Mouse (Mus musculus): Measurements from ENCODE around the gene Tex45. TPM values are rescaled to one million over a fixed set of nuclear protein-coding genes. Genes with fewer than 3 reads are reported as not detected.

Tex45 gene
- polyA plus RNA-seq, 1 experiment from 2014 or later: 0.14 TPM

- DNase-seq (ENCODE audit: low spot score) (no peak), ATAC-seq (replicated peaks; ENCODE audit: insufficient number of reproducible peaks, low FRiP score, low TSS enrichment, low read depth) (no peak)
- H3K4me1 ChIP-seq (ENCODE audit: control insufficient read depth, insufficient read depth, low read length): no peaks in the 10 kb centered on the region
- no peak overlapping the region for H3K27ac ChIP-seq (replicated peaks; ENCODE audit: low read depth, low read length)
- no peaks in the 10 kb centered on the region for H3K27me3 ChIP-seq (ENCODE audit: control insufficient read depth, insufficient read depth, low read length)
- 69% methylated on average over 4 of the region's 4 CpGs for WGBS
- no peak overlapping the region for H3K4me3 ChIP-seq (ENCODE audit: low read depth, low read length)
- H3K4me2 ChIP-seq (ENCODE audit: low read depth, low read length): no peak overlapping the region
- no peaks in the 10 kb centered on the region for H3K9me3 ChIP-seq (replicated peaks; ENCODE audit: control insufficient read depth, low read length)
- no peak overlapping the region; the same call in 1 of the 2 replicates for H3K9ac ChIP-seq (replicated peaks; ENCODE audit: low read length)
- H3K36me3 ChIP-seq (replicated peaks; ENCODE audit: control insufficient read depth, insufficient read depth, low read depth, low read length): peaks cover 4% of the 10 kb centered on the region
These were observed 31.6 kb downstream of the Tex45 start for GRCm38 (mm10) chr8:3502217-3502616.

GRCm38 (mm10) chr8:3507979-3508754 is 37.5 kb downstream of the Tex45 start:
- DNase-seq (ENCODE audit: low spot score): no peak
- no peak overlapping the region for H3K9ac ChIP-seq (replicated peaks; ENCODE audit: low read length)
- WGBS: 86% methylated on average over 6 of the region's 6 CpGs
- H3K36me3 ChIP-seq (replicated peaks; ENCODE audit: control insufficient read depth, insufficient read depth, low read depth, low read length): peaks cover 8% of the 10 kb centered on the region
- ATAC-seq (replicated peaks; ENCODE audit: insufficient number of reproducible peaks, low FRiP score, low TSS enrichment, low read depth): no peak
- H3K4me2 ChIP-seq (ENCODE audit: low read depth, low read length): no peak overlapping the region
- H3K27me3 ChIP-seq (ENCODE audit: control insufficient read depth, insufficient read depth, low read length): no peaks in the 10 kb centered on the region
- H3K27ac ChIP-seq (replicated peaks; ENCODE audit: low read depth, low read length): no peak overlapping the region
- no peaks in the 10 kb centered on the region for H3K4me1 ChIP-seq (ENCODE audit: control insufficient read depth, insufficient read depth, low read length)
- no peaks in the 10 kb centered on the region for H3K9me3 ChIP-seq (replicated peaks; ENCODE audit: control insufficient read depth, low read length)
- H3K4me3 ChIP-seq (ENCODE audit: low read depth, low read length): no peak overlapping the region

GRCm38 (mm10) chr8:3514681-3515247 is 44.1 kb downstream of the Tex45 start:
- Histone ChIP-seq H3K36me3 (replicated peaks; ENCODE audit: control insufficient read depth, insufficient read depth, low read depth, low read length) (no peaks in the 10 kb centered on the region; the same call in 1 of the 2 replicates), H3K9ac (replicated peaks; ENCODE audit: low read length) (peak overlapping the region; percentile 14), H3K27me3 (ENCODE audit: control insufficient read depth, insufficient read depth, low read length) (no peaks in the 10 kb centered on the region), H3K4me3 (ENCODE audit: low read depth, low read length) (peak overlapping the region; percentile 50), H3K4me2 (ENCODE audit: low read depth, low read length) (peak overlapping the region; percentile 73; the same call in 1 of the 2 replicates), H3K4me1 (ENCODE audit: control insufficient read depth, insufficient read depth, low read length) (no peaks in the 10 kb centered on the region; the same call in 1 of the 2 replicates), H3K9me3 (replicated peaks; ENCODE audit: control insufficient read depth, low read length) (no peaks in the 10 kb centered on the region), H3K27ac (replicated peaks; ENCODE audit: low read depth, low read length) (peak overlapping the region; percentile 41)
- DNase-seq (ENCODE audit: low spot score) (no peak), ATAC-seq (replicated peaks; ENCODE audit: insufficient number of reproducible peaks, low FRiP score, low TSS enrichment, low read depth) (no peak)
- 27% methylated on average over 13 of the region's 13 CpGs for WGBS

- Histone ChIP-seq H3K4me1 (ENCODE audit: control insufficient read depth, insufficient read depth, low read length) (no peaks in the 10 kb centered on the region; the same call in 1 of the 2 replicates), H3K36me3 (replicated peaks; ENCODE audit: control insufficient read depth, insufficient read depth, low read depth, low read length) (no peaks in the 10 kb centered on the region; the same call in 1 of the 2 replicates), H3K27me3 (ENCODE audit: control insufficient read depth, insufficient read depth, low read length) (no peaks in the 10 kb centered on the region), H3K9ac (replicated peaks; ENCODE audit: low read length) (peak within 1 kb of the TSS; percentile 64), H3K9me3 (replicated peaks; ENCODE audit: control insufficient read depth, low read length) (no peaks in the 10 kb centered on the region), H3K27ac (replicated peaks; ENCODE audit: low read depth, low read length) (peak within 1 kb of the TSS; percentile 41), H3K4me2 (ENCODE audit: low read depth, low read length) (peak within 1 kb of the TSS; percentile 73), H3K4me3 (ENCODE audit: low read depth, low read length) (peak within 1 kb of the TSS; percentile 50)
- DNase-seq (ENCODE audit: low spot score) (peak; percentile 93), ATAC-seq (replicated peaks; ENCODE audit: insufficient number of reproducible peaks, low FRiP score, low TSS enrichment, low read depth) (peak; percentile 75)
- 0% methylated on average over 25 of the region's 25 CpGs for WGBS
These were observed 44.6 kb downstream of the Tex45 start, which contains the start of gene Pnpla6 for GRCm38 (mm10) chr8:3515260-3515671. TSS of gene Pnpla6 (plus strand) at chr8:3515384.

GRCm38 (mm10) chr8:3515771-3516417 is 45.2 kb downstream of the Tex45 start:
- WGBS: under 1% methylated on average over 25 of the region's 25 CpGs
- peak; percentile 9 for ATAC-seq (replicated peaks; ENCODE audit: insufficient number of reproducible peaks, low FRiP score, low TSS enrichment, low read depth)
- H3K36me3 ChIP-seq (replicated peaks; ENCODE audit: control insufficient read depth, insufficient read depth, low read depth, low read length): no peaks in the 10 kb centered on the region
- H3K9me3 ChIP-seq (replicated peaks; ENCODE audit: control insufficient read depth, low read length): no peaks in the 10 kb centered on the region
- H3K4me3 ChIP-seq (ENCODE audit: low read depth, low read length): peak overlapping the region; percentile 50
- peak overlapping the region; percentile 41; the same call in 1 of the 2 replicates for H3K27ac ChIP-seq (replicated peaks; ENCODE audit: low read depth, low read length)
- no peaks in the 10 kb centered on the region; the same call in 1 of the 2 replicates for H3K4me1 ChIP-seq (ENCODE audit: control insufficient read depth, insufficient read depth, low read length)
- H3K9ac ChIP-seq (replicated peaks; ENCODE audit: low read length): peak overlapping the region; percentile 64
- DNase-seq (ENCODE audit: low spot score): peak; percentile 67
- H3K27me3 ChIP-seq (ENCODE audit: control insufficient read depth, insufficient read depth, low read length): no peaks in the 10 kb centered on the region
- H3K4me2 ChIP-seq (ENCODE audit: low read depth, low read length): peak overlapping the region; percentile 73

GRCm38 (mm10) chr8:3516450-3517116 is 45.9 kb downstream of the Tex45 start:
- Histone ChIP-seq H3K4me1 (ENCODE audit: control insufficient read depth, insufficient read depth, low read length) (no peaks in the 10 kb centered on the region; the same call in 1 of the 2 replicates), H3K36me3 (replicated peaks; ENCODE audit: control insufficient read depth, insufficient read depth, low read depth, low read length) (no peaks in the 10 kb centered on the region), H3K27me3 (ENCODE audit: control insufficient read depth, insufficient read depth, low read length) (no peaks in the 10 kb centered on the region), H3K9ac (replicated peaks; ENCODE audit: low read length) (peak overlapping the region; percentile 64), H3K9me3 (replicated peaks; ENCODE audit: control insufficient read depth, low read length) (no peaks in the 10 kb centered on the region), H3K27ac (replicated peaks; ENCODE audit: low read depth, low read length) (peak overlapping the region; percentile 41; the same call in 1 of the 2 replicates), H3K4me2 (ENCODE audit: low read depth, low read length) (peak overlapping the region; percentile 73), H3K4me3 (ENCODE audit: low read depth, low read length) (peak overlapping the region; percentile 50)
- DNase-seq (ENCODE audit: low spot score) (peak; percentile 95), ATAC-seq (replicated peaks; ENCODE audit: insufficient number of reproducible peaks, low FRiP score, low TSS enrichment, low read depth) (peak; percentile 87)
- WGBS: 1% methylated on average over 36 of the region's 36 CpGs

GRCm38 (mm10) chr8:3517117-3517495 is 46.4 kb downstream of the Tex45 start:
- ATAC-seq (replicated peaks; ENCODE audit: insufficient number of reproducible peaks, low FRiP score, low TSS enrichment, low read depth) (no peak), DNase-seq (ENCODE audit: low spot score) (peak; percentile 18)
- Histone ChIP-seq H3K4me3 (ENCODE audit: low read depth, low read length) (peak overlapping the region; percentile 50), H3K9ac (replicated peaks; ENCODE audit: low read length) (peak overlapping the region; percentile 64), H3K27me3 (ENCODE audit: control insufficient read depth, insufficient read depth, low read length) (no peaks in the 10 kb centered on the region), H3K9me3 (replicated peaks; ENCODE audit: control insufficient read depth, low read length) (no peaks in the 10 kb centered on the region), H3K27ac (replicated peaks; ENCODE audit: low read depth, low read length) (no peak overlapping the region), H3K36me3 (replicated peaks; ENCODE audit: control insufficient read depth, insufficient read depth, low read depth, low read length) (no peaks in the 10 kb centered on the region), H3K4me2 (ENCODE audit: low read depth, low read length) (peak overlapping the region; percentile 73), H3K4me1 (ENCODE audit: control insufficient read depth, insufficient read depth, low read length) (no peaks in the 10 kb centered on the region; the same call in 1 of the 2 replicates)
- WGBS: 7% methylated on average over 16 of the region's 16 CpGs

Data from embryonic facial prominence, embryonic 11.5 days (tissue).